Mouse (Mus musculus) right cerebral cortex, postnatal 10 days (tissue): Measurements from ENCODE around the gene Morn3.
"Not testable (repeated sequence)": the region's sequence is repeated elsewhere in the genome, so short reads cannot be mapped to it uniquely, and the experiment has no call there.

Experiments
- DNase-seq, 2 experiments: peaks; one replicate each; pipeline ENCODE4 v3.0.0; 2021; ENCODE audit warnings: low spot score in 2 of 2

Gene Morn3

DNA sequence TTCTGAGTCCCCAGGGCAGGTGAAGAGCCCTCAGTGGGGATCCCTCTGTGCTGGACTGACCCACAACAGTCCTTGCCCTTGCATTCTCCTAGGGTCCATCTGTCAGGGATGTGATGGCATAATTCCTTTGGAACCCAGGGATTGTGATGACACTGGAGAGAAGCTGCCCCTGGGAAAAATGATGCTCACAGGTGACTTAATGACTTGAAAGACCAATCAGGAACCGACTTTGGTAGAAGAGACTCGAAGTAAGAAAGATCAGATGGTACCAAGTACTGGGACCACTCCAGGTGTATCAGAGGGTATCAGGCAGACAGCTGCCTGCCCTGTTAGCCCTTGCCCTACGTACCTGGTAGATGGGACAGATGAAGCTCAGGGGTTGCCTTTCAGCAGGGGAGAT is at the start of gene Morn3:
Gene Morn3, minus strand, starts transcription at position 101 of the 400 bp plus-strand sequence.
- DNase-seq = no peak

GRCm38 (mm10) chr5:123096299-123096698 is 49.5 kb upstream of the Morn3 start:
- DNase-seq = no peak

DNA sequence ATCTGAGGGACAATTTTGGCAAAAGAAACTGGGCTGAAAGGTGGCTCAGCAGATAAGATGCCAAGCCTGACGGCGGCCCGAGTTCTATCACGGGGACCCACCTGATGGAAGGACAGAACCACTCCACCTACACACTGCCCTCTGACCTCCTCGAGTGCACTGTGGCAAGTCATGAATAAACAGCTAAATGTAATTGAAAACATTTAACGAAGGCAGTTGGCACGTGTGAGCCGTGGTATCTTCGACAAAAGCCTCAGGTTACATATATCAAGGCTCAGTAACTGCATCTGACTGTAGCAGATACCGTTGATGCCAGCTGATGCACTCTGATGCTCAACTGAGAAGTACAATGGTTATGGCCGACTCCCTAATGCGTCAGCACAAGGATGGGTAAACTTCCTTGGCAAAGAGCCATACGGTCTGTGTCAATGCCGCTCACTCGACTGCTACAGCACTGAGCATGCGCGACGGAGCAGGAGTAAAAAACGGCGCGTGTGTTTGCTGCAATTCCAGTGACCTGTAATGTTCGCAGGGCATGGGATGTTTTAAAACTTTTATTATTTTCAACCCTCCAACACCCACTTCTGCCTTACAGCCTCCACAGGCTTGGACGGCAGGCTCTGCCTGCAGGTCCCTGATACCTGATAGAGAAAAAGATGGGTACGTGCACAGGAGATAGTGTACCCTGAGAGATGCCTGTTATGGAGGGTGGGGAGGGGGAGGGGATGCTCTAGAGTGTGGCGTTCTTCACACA is 47.6 kb upstream of the Morn3 start:
- DNase-seq = no peak

GRCm38 (mm10) chr5:123093077-123093633 is 46.3 kb upstream of the Morn3 start:
- no peak for DNase-seq

DNA sequence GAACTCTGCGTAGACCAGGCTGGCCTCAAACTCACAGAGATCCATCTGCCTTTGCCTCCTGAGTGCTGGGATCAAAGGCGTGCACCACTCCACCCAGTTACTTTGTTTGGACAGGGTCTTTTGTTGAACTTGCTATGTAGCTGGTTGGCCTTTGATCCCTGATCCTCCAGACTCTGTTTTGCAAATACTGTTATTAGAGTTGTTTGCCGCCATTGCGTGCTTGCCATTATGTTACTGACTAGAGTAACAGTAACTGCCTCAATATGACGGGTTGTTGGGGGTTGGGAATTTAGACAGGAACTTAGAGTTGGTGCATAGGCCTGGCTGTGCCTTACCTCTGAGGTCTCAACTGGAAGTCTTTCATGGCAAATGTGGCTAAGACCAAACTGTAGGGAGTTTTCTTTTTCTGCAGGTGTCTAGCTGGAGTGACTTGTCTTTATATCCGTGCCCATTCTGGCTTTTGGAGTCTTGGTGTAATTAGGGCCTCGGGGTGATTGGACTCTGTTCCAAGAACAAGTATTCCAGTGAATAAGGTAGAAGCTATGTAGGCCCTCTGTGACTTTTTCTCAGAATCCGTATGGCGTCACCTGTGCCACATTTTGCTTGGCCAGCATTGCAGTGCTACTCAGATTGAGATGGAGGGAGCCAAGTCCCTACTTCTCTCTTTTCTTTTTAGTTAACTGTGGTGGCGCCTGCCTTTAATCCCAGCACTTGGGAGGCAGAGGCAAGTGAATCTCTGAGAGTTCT is 43.9 kb upstream of the Morn3 start:
- DNase-seq = no peak

DNA sequence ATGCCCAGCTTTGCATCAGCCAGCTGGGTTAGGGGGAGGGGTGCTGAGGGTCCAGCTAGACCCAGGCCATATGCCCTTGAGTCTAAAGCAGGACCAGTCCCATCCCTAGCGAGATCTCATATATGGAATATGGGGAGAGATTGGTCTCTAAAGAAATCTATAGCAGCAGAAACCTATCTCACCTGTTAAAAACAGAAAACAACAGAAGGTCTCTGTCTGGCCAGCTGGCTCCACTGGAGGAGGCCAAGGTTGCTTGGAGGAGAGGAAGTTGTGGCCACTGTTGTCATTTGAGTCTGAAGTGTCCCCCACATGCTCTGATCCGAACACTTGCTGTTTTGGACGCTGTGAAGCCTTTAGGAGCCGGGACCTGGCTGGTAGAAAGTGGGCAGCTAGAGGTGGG is 42.0 kb upstream of the Morn3 start:
- no peak for DNase-seq

DNA sequence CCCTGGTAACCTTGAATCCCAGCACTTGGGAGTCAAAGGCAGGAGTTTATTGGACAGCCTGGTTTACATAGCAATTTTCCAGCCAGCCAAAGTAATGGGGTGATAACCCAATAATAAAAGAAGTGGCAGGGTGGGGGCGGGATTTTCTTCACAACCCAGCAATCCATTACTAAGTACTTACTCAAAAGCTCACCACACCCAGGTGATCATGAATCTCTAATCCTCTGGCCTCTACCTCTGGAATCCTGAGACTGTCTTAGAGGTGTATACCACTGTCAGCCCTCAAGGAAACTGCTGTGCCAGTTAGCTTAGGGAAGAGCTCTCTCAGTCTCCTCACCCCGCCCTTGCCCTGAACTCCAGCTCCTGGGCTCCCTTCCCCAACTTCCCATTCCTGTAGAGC is 39.7 kb upstream of the Morn3 start:
- DNase-seq = no peak

- no peak for DNase-seq
Measured at GRCm38 (mm10) chr5:123083340-123084050, 36.7 kb upstream of the Morn3 start.

DNA sequence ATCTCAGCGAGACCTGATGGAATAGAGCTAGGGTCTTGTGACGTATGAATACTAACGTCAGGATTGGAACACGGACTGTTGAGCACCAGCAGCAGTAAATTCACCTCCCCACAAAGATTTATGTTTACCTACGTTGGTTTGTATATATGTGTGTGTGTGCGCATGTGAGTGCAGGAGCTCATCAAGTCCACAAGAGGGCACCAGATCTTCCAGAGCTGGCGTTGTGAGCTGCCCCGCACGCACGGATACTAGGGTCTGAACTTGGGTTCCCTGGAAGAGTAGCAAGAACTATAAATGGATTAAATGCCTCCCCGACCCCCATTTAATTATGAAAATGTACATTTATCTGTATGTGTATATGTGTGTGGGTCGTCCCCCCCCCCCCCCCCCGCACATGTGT is 33.7 kb upstream of the Morn3 start:
- no peak for DNase-seq

DNA sequence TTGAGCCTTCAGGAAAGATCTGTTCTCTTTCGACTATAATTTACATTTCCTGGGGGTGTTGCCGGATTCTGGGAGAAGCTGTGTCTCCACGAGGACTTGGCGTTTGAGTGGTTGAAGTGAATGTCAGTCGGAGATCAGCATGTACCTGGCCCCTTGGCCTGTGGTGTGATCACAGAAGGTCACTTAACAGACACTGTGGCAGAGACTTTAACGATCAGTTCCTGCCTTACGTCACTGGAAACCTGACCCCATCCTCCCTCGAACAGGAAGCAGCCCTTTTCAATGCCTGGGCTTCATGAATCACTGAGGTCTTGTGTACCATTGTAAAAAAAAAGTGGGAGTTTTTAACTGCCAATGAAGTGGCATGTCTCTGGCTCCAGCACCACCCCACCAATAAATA is 33.2 kb upstream of the Morn3 start:
- no peak for DNase-seq

DNA sequence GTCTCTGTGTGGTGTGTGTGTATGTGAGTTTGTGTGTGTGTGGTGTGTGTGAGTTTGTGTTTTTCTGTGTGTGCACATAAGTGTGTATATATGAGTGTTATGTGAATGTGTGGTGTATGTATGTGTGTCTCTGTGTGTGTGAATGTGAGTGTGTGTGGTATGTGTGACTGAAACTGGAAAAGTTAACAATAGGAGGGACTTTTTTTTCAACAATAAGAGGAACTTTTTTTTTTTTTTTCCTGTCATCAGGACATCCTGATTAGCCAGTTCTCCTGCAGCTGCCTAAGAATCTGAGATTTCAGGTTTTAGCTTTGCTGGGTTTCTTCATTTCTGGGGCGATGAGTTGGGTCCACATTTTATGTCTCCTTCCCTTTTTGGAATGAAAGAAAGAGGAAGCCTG is 32.8 kb upstream of the Morn3 start:
- no peak for DNase-seq

- DNase-seq = no peak
Measured at GRCm38 (mm10) chr5:123076419-123077281, 29.8 kb upstream of the Morn3 start.

DNA sequence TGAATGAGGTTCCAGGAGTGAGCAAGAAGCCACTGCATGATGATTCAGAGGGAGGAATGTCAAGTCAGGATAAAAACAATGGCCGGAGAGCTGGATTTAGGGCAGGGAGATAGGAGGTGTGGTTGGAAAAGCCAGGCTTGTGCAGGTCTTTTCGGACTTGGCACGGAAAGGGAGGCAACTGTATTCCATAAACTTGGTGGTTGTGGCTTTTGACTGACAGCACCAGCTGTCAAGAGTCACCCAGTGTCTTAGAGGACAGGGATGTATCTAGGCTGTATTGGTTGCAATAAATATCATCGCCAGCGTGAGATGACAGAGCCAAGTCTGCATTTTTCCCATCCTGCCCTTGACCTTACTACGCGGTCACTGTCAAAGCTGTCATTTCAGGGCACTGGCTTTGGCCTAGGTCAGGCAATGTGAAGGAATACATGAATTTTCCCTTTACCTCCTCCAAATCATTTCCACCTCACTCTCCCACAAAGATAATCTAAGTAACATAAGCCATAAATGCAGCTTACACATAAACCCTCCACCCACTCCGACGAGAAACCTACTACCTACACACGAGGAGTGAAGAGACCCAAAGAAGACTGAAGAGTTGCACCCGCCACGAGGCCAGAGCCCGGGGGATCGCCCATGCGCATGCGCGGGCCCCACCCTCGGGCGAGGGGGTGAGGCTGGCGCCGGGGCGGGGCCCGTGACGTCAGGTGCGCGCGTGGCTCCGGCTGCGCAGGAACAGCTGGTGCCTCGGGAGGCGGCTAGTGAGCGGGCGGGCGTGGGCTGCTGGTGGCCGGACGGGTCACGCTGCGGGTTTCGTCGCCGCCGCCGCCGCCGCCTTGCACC is 29.0 kb upstream of the Morn3 start:
- peak; percentile 94 to 95 for DNase-seq

DNA sequence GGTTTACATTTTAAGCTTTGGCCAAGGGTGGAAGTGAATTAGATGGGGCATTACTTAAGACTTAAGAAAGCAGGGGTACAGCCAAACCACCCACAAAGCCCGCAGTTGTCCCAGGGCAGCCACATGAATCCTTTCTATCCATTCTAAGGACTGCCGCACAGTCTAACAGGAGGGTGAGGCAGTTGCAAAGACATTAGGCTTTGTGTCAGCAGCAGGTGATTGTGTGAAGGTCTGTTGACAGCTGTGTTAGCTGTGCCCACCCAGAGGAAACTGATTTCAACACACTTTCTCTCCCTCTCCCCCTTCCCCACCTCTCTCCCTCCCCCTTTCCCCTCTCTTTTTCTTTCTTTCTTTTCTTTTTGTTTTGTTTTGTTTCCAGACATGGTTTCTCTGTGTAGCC is 21.9 kb upstream of the Morn3 start:
- DNase-seq = no peak

- no peak for DNase-seq
Measured at GRCm38 (mm10) chr5:123068115-123068514, 21.3 kb upstream of the Morn3 start, which contains the start of gene Tmem120b. Tmem120b (plus strand) TSS chr5:123068415.

DNA sequence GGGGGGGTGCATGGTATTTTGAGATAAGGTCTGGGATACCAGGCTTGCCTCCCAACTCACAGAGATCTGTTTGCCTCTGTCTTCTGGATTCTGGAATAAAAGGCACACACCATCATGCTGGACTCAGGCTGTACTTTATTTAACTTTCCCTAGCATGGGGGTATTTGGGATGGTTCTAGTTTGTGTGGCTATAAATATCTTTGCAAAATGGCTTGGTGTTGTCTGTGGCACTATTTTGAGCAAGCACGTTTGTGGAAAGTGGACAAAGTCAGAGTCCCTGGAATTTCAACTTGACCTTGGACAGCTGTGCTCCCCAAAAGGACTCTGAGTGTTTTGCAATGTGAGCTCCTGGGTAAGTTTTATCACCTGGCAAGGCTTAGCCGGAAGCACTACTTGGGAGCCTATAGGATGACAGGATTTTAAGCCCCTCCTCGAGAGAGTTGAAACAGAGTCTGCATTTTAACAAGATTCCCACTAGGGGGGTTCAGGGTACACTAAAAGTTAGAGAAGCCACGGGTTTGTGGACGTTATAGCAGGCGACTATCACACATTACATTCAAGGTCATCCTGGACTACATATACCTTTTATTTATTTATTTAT is 20.7 kb upstream of the Morn3 start:
- no peak for DNase-seq

- DNase-seq = peak; percentile 50 to 83
Measured at GRCm38 (mm10) chr5:123064207-123064606, 17.4 kb upstream of the Morn3 start.

DNA sequence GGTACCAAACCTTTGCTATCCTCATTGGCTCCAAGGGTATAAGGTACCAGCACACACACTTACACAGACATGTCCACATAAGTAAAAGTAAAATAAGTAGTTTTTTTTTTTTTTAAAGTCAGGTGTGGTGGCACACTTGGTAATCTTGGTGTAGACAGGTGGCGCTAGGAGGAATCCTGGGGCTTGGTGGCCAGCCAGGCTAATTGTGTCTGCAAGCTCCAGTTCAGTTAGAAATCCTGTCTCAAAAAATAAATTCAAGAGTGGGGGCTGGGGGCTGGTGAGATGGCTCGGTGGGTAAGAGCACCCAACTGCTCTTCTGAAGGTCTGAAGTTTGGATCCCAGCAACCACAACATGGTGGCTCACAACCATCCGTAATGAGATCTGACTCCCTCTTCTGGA is 16.3 kb upstream of the Morn3 start:
- no peak for DNase-seq

GRCm38 (mm10) chr5:123061402-123061749 is 14.6 kb upstream of the Morn3 start:
- DNase-seq = not testable (repeated sequence)
